Mouse (Mus musculus) CD4-positive helper T cell, adult 2 months (primary cell): ENCODE results near the gene Yod1.

Experiments
- DNase-seq: peaks from one replicate; pipeline ENCODE4 v3.0.0-alpha.2; 2012; ENCODE audit warnings: low read depth, missing footprints, low spot score

The Yod1 gene

GRCm38 (mm10) chr1:130732706-130733658, 15.9 kb downstream of the Yod1 start:
- DNase-seq = no peak

- no peak for DNase-seq
These were observed 16.5 kb downstream of the Yod1 start for GRCm38 (mm10) chr1:130733671-130734070.

GRCm38 (mm10) chr1:130734452-130734851, 17.3 kb downstream of the Yod1 start:
- no peak for DNase-seq

GRCm38 (mm10) chr1:130734852-130735251, 17.7 kb downstream of the Yod1 start:
- no peak for DNase-seq

GRCm38 (mm10) chr1:130737411-130737881, 20.3 kb downstream of the Yod1 start:
- no peak for DNase-seq

- no peak for DNase-seq
These were observed 20.8 kb downstream of the Yod1 start for GRCm38 (mm10) chr1:130737916-130738315.

GRCm38 (mm10) chr1:130738551-130739106, 21.5 kb downstream of the Yod1 start:
- DNase-seq = no peak

GRCm38 (mm10) chr1:130739636-130740035, 22.5 kb downstream of the Yod1 start:
- no peak for DNase-seq

- no peak for DNase-seq
These were observed 23.1 kb downstream of the Yod1 start for GRCm38 (mm10) chr1:130740227-130740648.

- no peak for DNase-seq
These were observed 23.9 kb downstream of the Yod1 start for GRCm38 (mm10) chr1:130740781-130741720.

GRCm38 (mm10) chr1:130742201-130742600, 25.1 kb downstream of the Yod1 start:
- no peak for DNase-seq

- peak; percentile 23 for DNase-seq
These were observed 26.6 kb downstream of the Yod1 start for GRCm38 (mm10) chr1:130743775-130744174.

GRCm38 (mm10) chr1:130744217-130744616, 27.1 kb downstream of the Yod1 start:
- no peak for DNase-seq

- DNase-seq = no peak
These were observed 27.8 kb downstream of the Yod1 start for GRCm38 (mm10) chr1:130744961-130745360.

- no peak for DNase-seq
These were observed 28.5 kb downstream of the Yod1 start for GRCm38 (mm10) chr1:130745591-130745990.

- no peak for DNase-seq
These were observed 29.7 kb downstream of the Yod1 start for GRCm38 (mm10) chr1:130746819-130747218.

GRCm38 (mm10) chr1:130759689-130760088, 42.6 kb downstream of the Yod1 start:
- DNase-seq = no peak

- DNase-seq = no peak
These were observed 44.5 kb downstream of the Yod1 start for GRCm38 (mm10) chr1:130761597-130761996.

GRCm38 (mm10) chr1:130762045-130762760, 45.1 kb downstream of the Yod1 start:
- no peak for DNase-seq

- no peak for DNase-seq
These were observed 46.9 kb downstream of the Yod1 start for GRCm38 (mm10) chr1:130764027-130764461.

- no peak for DNase-seq
These were observed 49.9 kb downstream of the Yod1 start for GRCm38 (mm10) chr1:130767066-130767465.
